Mouse (Mus musculus) inflammation-experienced regulatory T-cells, adult 6 months (primary cell): ENCODE results near the gene Dst. TPM values are rescaled to one million over a fixed set of nuclear protein-coding genes. Genes with fewer than 3 reads are reported as not detected.

Experiments used
- ATAC-seq: one replicate; pipeline ENCODE4 v1.8.0; 2017
- polyA plus RNA-seq, 3 experiments: library from polyadenylated mRNA; unstranded; fragments of 100-300 nt; shearing (Covaris generic); gene quantifications; one replicate each; pipeline ENCODE4 v1.2.1; 2017

The Dst gene
- polyA plus RNA-seq, 3 experiments from 2014 or later, result 18.1 to 31.7 (median 20.6) TPM

- ATAC-seq, result no peak
Measured at GRCm38 (mm10) chr1:33931791-33932190, 23.8 kb downstream of the Dst start.

- ATAC-seq, result no peak
Measured at GRCm38 (mm10) chr1:33932196-33932595, 24.2 kb downstream of the Dst start.

GRCm38 (mm10) chr1:33932845-33933499, 24.9 kb downstream of the Dst start:
- ATAC-seq, result no peak

- no peak for ATAC-seq
Measured at GRCm38 (mm10) chr1:33935946-33936345, 27.9 kb downstream of the Dst start.

- ATAC-seq, result no peak
Measured at GRCm38 (mm10) chr1:33939828-33940227, 31.8 kb downstream of the Dst start.

- ATAC-seq, result no peak
Measured at GRCm38 (mm10) chr1:33940364-33940928, 32.4 kb downstream of the Dst start.

GRCm38 (mm10) chr1:33942638-33943037, 34.6 kb downstream of the Dst start:
- ATAC-seq, result no peak

GRCm38 (mm10) chr1:33943943-33944342, 35.9 kb downstream of the Dst start:
- no peak for ATAC-seq

GRCm38 (mm10) chr1:33944977-33945750, 37.1 kb downstream of the Dst start:
- no peak for ATAC-seq

- ATAC-seq, result no peak
Measured at GRCm38 (mm10) chr1:33945756-33946155, 37.7 kb downstream of the Dst start.

- no peak for ATAC-seq
Measured at GRCm38 (mm10) chr1:33946601-33947395, 38.8 kb downstream of the Dst start.

- ATAC-seq, result no peak
Measured at GRCm38 (mm10) chr1:33947838-33948237, 39.8 kb downstream of the Dst start.

GRCm38 (mm10) chr1:33948511-33948910, 40.5 kb downstream of the Dst start:
- ATAC-seq, result no peak

GRCm38 (mm10) chr1:33955626-33956025, 47.6 kb downstream of the Dst start:
- ATAC-seq, result no peak

GRCm38 (mm10) chr1:33960439-33960838, 52.4 kb downstream of the Dst start:
- ATAC-seq, result no peak

- ATAC-seq, result no peak
Measured at GRCm38 (mm10) chr1:33964643-33965042, 56.6 kb downstream of the Dst start.

GRCm38 (mm10) chr1:33965824-33966223, 57.8 kb downstream of the Dst start:
- no peak for ATAC-seq

GRCm38 (mm10) chr1:33966328-33966727, 58.3 kb downstream of the Dst start:
- no peak for ATAC-seq

GRCm38 (mm10) chr1:33967206-33967605, 59.2 kb downstream of the Dst start:
- ATAC-seq, result no peak

- ATAC-seq, result no peak
Measured at GRCm38 (mm10) chr1:33969910-33970309, 61.9 kb downstream of the Dst start.

GRCm38 (mm10) chr1:33974401-33974800, 66.4 kb downstream of the Dst start:
- ATAC-seq, result no peak

GRCm38 (mm10) chr1:33975333-33975732, 67.3 kb downstream of the Dst start:
- ATAC-seq, result no peak

- ATAC-seq, result no peak
Measured at GRCm38 (mm10) chr1:33977832-33978231, 69.8 kb downstream of the Dst start.
